Mouse (Mus musculus): ENCODE measurements at regions not wholly inside any gene's neighbourhood (a gene's known extent, or its start where the extent isn't known, plus 50 kb on each side); places are given as distances from the start of the nearest gene placed in this dataset.

GRCm38 (mm10) chr13:39907720-39908119 lies 453.5 kb downstream of the Ofcc1 start:
- Histone ChIP-seq H3K27me3 (ENCODE audit: control insufficient read depth, insufficient read depth, low read length, poor library complexity, severe bottlenecking) (no peaks in the 10 kb centered on the region), H3K27ac (ENCODE audit: insufficient read depth, low read length) (no peak overlapping the region), H3K9me3 (replicated peaks; ENCODE audit: control insufficient read depth, insufficient read depth, low read length, poor library complexity, severe bottlenecking) (no peaks in the 10 kb centered on the region), H3K4me1 (ENCODE audit: control insufficient read depth, insufficient read depth, low read length) (peaks cover 2% of the 10 kb centered on the region), H3K36me3 (ENCODE audit: control insufficient read depth, insufficient read depth, low read length, poor library complexity, severe bottlenecking) (no peaks in the 10 kb centered on the region), H3K9ac (ENCODE audit: low read depth, poor library complexity, severe bottlenecking) (no peak overlapping the region), H3K4me3 (ENCODE audit: low read depth, low read length) (no peak overlapping the region)
- TF ChIP-seq EP300 (IDR thresholded peaks at IDR 0.05; ENCODE audit: insufficient read depth, low read depth, low read length): no peak
- TF ChIP-seq CTCF (IDR thresholded peaks at IDR 0.05; ENCODE audit: low read depth, low read length): no peak
- TF ChIP-seq POLR2A (IDR thresholded peaks at IDR 0.05; ENCODE audit: insufficient read depth, low read length): no peak

- TF ChIP-seq EP300 (IDR thresholded peaks at IDR 0.05; ENCODE audit: insufficient read depth, low read depth, low read length) (no peak), CTCF (IDR thresholded peaks at IDR 0.05; ENCODE audit: low read depth, low read length) (no peak), POLR2A (IDR thresholded peaks at IDR 0.05; ENCODE audit: insufficient read depth, low read length) (no peak)
- Histone ChIP-seq H3K9me3 (replicated peaks; ENCODE audit: control insufficient read depth, insufficient read depth, low read length, poor library complexity, severe bottlenecking) (no peaks in the 10 kb centered on the region), H3K4me1 (ENCODE audit: control insufficient read depth, insufficient read depth, low read length) (peaks cover 2% of the 10 kb centered on the region), H3K27ac (ENCODE audit: insufficient read depth, low read length) (no peak overlapping the region), H3K36me3 (ENCODE audit: control insufficient read depth, insufficient read depth, low read length, poor library complexity, severe bottlenecking) (no peaks in the 10 kb centered on the region), H3K9ac (ENCODE audit: low read depth, poor library complexity, severe bottlenecking) (no peak overlapping the region), H3K27me3 (ENCODE audit: control insufficient read depth, insufficient read depth, low read length, poor library complexity, severe bottlenecking) (no peaks in the 10 kb centered on the region), H3K4me3 (ENCODE audit: low read depth, low read length) (no peak overlapping the region)
Measured at GRCm38 (mm10) chr13:39904264-39904663, 457.0 kb downstream of the Ofcc1 start.

GRCm38 (mm10) chr13:39903319-39903718 lies 457.9 kb downstream of the Ofcc1 start:
- Histone ChIP-seq H3K27ac (ENCODE audit: insufficient read depth, low read length) (no peak overlapping the region), H3K36me3 (ENCODE audit: control insufficient read depth, insufficient read depth, low read length, poor library complexity, severe bottlenecking) (no peaks in the 10 kb centered on the region), H3K4me3 (ENCODE audit: low read depth, low read length) (no peak overlapping the region), H3K9me3 (replicated peaks; ENCODE audit: control insufficient read depth, insufficient read depth, low read length, poor library complexity, severe bottlenecking) (no peaks in the 10 kb centered on the region), H3K27me3 (ENCODE audit: control insufficient read depth, insufficient read depth, low read length, poor library complexity, severe bottlenecking) (no peaks in the 10 kb centered on the region), H3K9ac (ENCODE audit: low read depth, poor library complexity, severe bottlenecking) (no peak overlapping the region), H3K4me1 (ENCODE audit: control insufficient read depth, insufficient read depth, low read length) (peaks cover 2% of the 10 kb centered on the region)
- TF ChIP-seq EP300 (IDR thresholded peaks at IDR 0.05; ENCODE audit: insufficient read depth, low read depth, low read length) (no peak), CTCF (IDR thresholded peaks at IDR 0.05; ENCODE audit: low read depth, low read length) (no peak), POLR2A (IDR thresholded peaks at IDR 0.05; ENCODE audit: insufficient read depth, low read length) (no peak)

GRCm38 (mm10) chr13:39899332-39899731 lies 461.9 kb downstream of the Ofcc1 start:
- TF ChIP-seq EP300 (IDR thresholded peaks at IDR 0.05; ENCODE audit: insufficient read depth, low read depth, low read length) (no peak), CTCF (IDR thresholded peaks at IDR 0.05; ENCODE audit: low read depth, low read length) (no peak), POLR2A (IDR thresholded peaks at IDR 0.05; ENCODE audit: insufficient read depth, low read length) (no peak)
- Histone ChIP-seq H3K4me1 (ENCODE audit: control insufficient read depth, insufficient read depth, low read length) (no peaks in the 10 kb centered on the region), H3K9ac (ENCODE audit: low read depth, poor library complexity, severe bottlenecking) (no peak overlapping the region), H3K27ac (ENCODE audit: insufficient read depth, low read length) (no peak overlapping the region), H3K27me3 (ENCODE audit: control insufficient read depth, insufficient read depth, low read length, poor library complexity, severe bottlenecking) (no peaks in the 10 kb centered on the region), H3K36me3 (ENCODE audit: control insufficient read depth, insufficient read depth, low read length, poor library complexity, severe bottlenecking) (no peaks in the 10 kb centered on the region), H3K4me3 (ENCODE audit: low read depth, low read length) (no peak overlapping the region), H3K9me3 (replicated peaks; ENCODE audit: control insufficient read depth, insufficient read depth, low read length, poor library complexity, severe bottlenecking) (no peaks in the 10 kb centered on the region)

- Histone ChIP-seq H3K27me3 (ENCODE audit: control insufficient read depth, insufficient read depth, low read length, poor library complexity, severe bottlenecking) (no peaks in the 10 kb centered on the region), H3K4me3 (ENCODE audit: low read depth, low read length) (no peak overlapping the region), H3K9me3 (replicated peaks; ENCODE audit: control insufficient read depth, insufficient read depth, low read length, poor library complexity, severe bottlenecking) (no peaks in the 10 kb centered on the region), H3K4me1 (ENCODE audit: control insufficient read depth, insufficient read depth, low read length) (no peaks in the 10 kb centered on the region), H3K9ac (ENCODE audit: low read depth, poor library complexity, severe bottlenecking) (no peak overlapping the region), H3K36me3 (ENCODE audit: control insufficient read depth, insufficient read depth, low read length, poor library complexity, severe bottlenecking) (no peaks in the 10 kb centered on the region), H3K27ac (ENCODE audit: insufficient read depth, low read length) (no peak overlapping the region)
- TF ChIP-seq CTCF (IDR thresholded peaks at IDR 0.05; ENCODE audit: low read depth, low read length) (no peak), EP300 (IDR thresholded peaks at IDR 0.05; ENCODE audit: insufficient read depth, low read depth, low read length) (no peak), POLR2A (IDR thresholded peaks at IDR 0.05; ENCODE audit: insufficient read depth, low read length) (no peak)
Measured at GRCm38 (mm10) chr13:39898412-39898979, 462.8 kb downstream of the Ofcc1 start.

GRCm38 (mm10) chr13:39894159-39894558 lies 467.1 kb downstream of the Ofcc1 start:
- TF ChIP-seq EP300 (IDR thresholded peaks at IDR 0.05; ENCODE audit: insufficient read depth, low read depth, low read length) (no peak), POLR2A (IDR thresholded peaks at IDR 0.05; ENCODE audit: insufficient read depth, low read length) (no peak), CTCF (IDR thresholded peaks at IDR 0.05; ENCODE audit: low read depth, low read length) (no peak)
- H3K9me3 ChIP-seq (replicated peaks; ENCODE audit: control insufficient read depth, insufficient read depth, low read length, poor library complexity, severe bottlenecking): no peaks in the 10 kb centered on the region
- no peak overlapping the region for H3K27ac ChIP-seq (ENCODE audit: insufficient read depth, low read length)
- H3K36me3 ChIP-seq (ENCODE audit: control insufficient read depth, insufficient read depth, low read length, poor library complexity, severe bottlenecking): no peaks in the 10 kb centered on the region
- H3K4me1 ChIP-seq (ENCODE audit: control insufficient read depth, insufficient read depth, low read length): no peaks in the 10 kb centered on the region
- H3K4me3 ChIP-seq (ENCODE audit: low read depth, low read length): no peak overlapping the region
- no peaks in the 10 kb centered on the region for H3K27me3 ChIP-seq (ENCODE audit: control insufficient read depth, insufficient read depth, low read length, poor library complexity, severe bottlenecking)
- no peak overlapping the region for H3K9ac ChIP-seq (ENCODE audit: low read depth, poor library complexity, severe bottlenecking)
